In genomic region chr11:111443381-111443780, GRCm38 (mm10) we compare ENCODE assay signal across 22 mouse cellular contexts.
DNase-seq lines count a peak whose midpoint lies in the region; ATAC-seq and TF ChIP-seq lines count a peak whose summit lies in the region.
"Had no signal": no experiment of that assay in that cellular context is flagged by ENCODE, and none has a peak within 500 bp of the region (broad histone marks: within the 10 kb centered on the region; RNA-seq: fewer than 3 reads in every experiment).

No protein-coding gene starts in this region.

- no peak overlapping the region for H3K9ac ChIP-seq in lung, embryonic 14.5 days
- H3K9ac ChIP-seq: embryonic facial prominence, embryonic 13.5 days; embryonic facial prominence, embryonic 15.5 days; forebrain, embryonic 12.5 days had no signal

- DNase-seq in lung, embryonic 14.5 days: peak; percentile 1
- DNase-seq in lung, postnatal 14 days: no peak
- DNase-seq in lung, postnatal 25 days (ENCODE audit: low spot score): peak; percentile 21
- DNase-seq in lung, adult 18-20 months: no peak
- no peak for DNase-seq in cerebellum, postnatal 25 days
- DNase-seq in embryonic facial prominence, embryonic 10.5 days (ENCODE audit: low spot score): no peak
- DNase-seq: adrenal gland, adult 2 months; adrenal gland, postnatal 10 days; adrenal gland, postnatal 25 days; cerebellum, adult 11 months; cerebellum, adult 18-20 months; cerebellum, adult 8-10 months; cerebellum, adult 9-11 months; cerebellum, postnatal 14 days had no signal

- H3K27me3 ChIP-seq in lung, embryonic 14.5 days (ENCODE audit: insufficient read depth, low read length): no peaks in the 10 kb centered on the region
- H3K27me3 ChIP-seq in embryonic facial prominence, embryonic 10.5 days (replicated peaks; ENCODE audit: low read depth, poor library complexity, severe bottlenecking): no peaks in the 10 kb centered on the region
- H3K27me3 ChIP-seq: embryonic facial prominence, embryonic 13.5 days; embryonic facial prominence, embryonic 15.5 days; forebrain, embryonic 12.5 days had no signal

- no peak for ATAC-seq in lung, embryonic 14.5 days (ENCODE audit: insufficient read depth)
- ATAC-seq in megakaryocyte, adult 5-6 weeks (ENCODE audit: poor library complexity, severe bottlenecking): peak; percentile 21; the same call in 1 of the 2 replicates
- ATAC-seq: forebrain, embryonic 14.5 days; forebrain, embryonic 16.5 days had no signal

- H3K4me1 ChIP-seq in lung, embryonic 14.5 days (ENCODE audit: insufficient read depth): no peaks in the 10 kb centered on the region
- no peaks in the 10 kb centered on the region for H3K4me1 ChIP-seq in embryonic facial prominence, embryonic 10.5 days
- H3K4me1 ChIP-seq: embryonic facial prominence, embryonic 13.5 days; embryonic facial prominence, embryonic 15.5 days; forebrain, embryonic 10.5 days; forebrain, embryonic 12.5 days had no signal

- H3K9me3 ChIP-seq in lung, embryonic 14.5 days (ENCODE audit: low read depth, low read length): no peaks in the 10 kb centered on the region
- no peaks in the 10 kb centered on the region for H3K9me3 ChIP-seq in embryonic facial prominence, embryonic 10.5 days
- H3K9me3 ChIP-seq: embryonic facial prominence, embryonic 13.5 days; embryonic facial prominence, embryonic 15.5 days; forebrain, embryonic 10.5 days; forebrain, embryonic 12.5 days had no signal

- WGBS in lung, embryonic 14.5 days: 91% methylated on average over 1 of the region's 1 CpGs
- 88% methylated on average over 1 of the region's 1 CpGs for WGBS in embryonic facial prominence, embryonic 10.5 days

- TF ChIP-seq CTCF in lung, embryonic 14.5 days (IDR thresholded peaks at IDR 0.05; ENCODE audit: low read depth): no peak

- H3K27ac ChIP-seq in lung, embryonic 14.5 days (ENCODE audit: low read depth): no peak overlapping the region
- no peak overlapping the region for H3K27ac ChIP-seq in embryonic facial prominence, embryonic 10.5 days (replicated peaks)
- H3K27ac ChIP-seq: embryonic facial prominence, embryonic 13.5 days; embryonic facial prominence, embryonic 15.5 days; forebrain, embryonic 10.5 days; forebrain, embryonic 12.5 days had no signal

- H3K4me3 ChIP-seq in lung, embryonic 14.5 days (ENCODE audit: low read depth, low read length): no peak overlapping the region
- H3K4me3 ChIP-seq in embryonic facial prominence, embryonic 10.5 days: no peak overlapping the region
- H3K4me3 ChIP-seq: embryonic facial prominence, embryonic 13.5 days; embryonic facial prominence, embryonic 15.5 days; erythroblast, embryonic 14.5 days; forebrain, embryonic 10.5 days; forebrain, embryonic 12.5 days had no signal

- no peaks in the 10 kb centered on the region for H3K36me3 ChIP-seq in lung, embryonic 14.5 days (ENCODE audit: insufficient read depth)
- no peaks in the 10 kb centered on the region for H3K36me3 ChIP-seq in embryonic facial prominence, embryonic 10.5 days (replicated peaks)
- H3K36me3 ChIP-seq: embryonic facial prominence, embryonic 13.5 days; embryonic facial prominence, embryonic 15.5 days; forebrain, embryonic 10.5 days; forebrain, embryonic 12.5 days had no signal

- no peak overlapping the region for H3K4me2 ChIP-seq in lung, embryonic 14.5 days
- H3K4me2 ChIP-seq: embryonic facial prominence, embryonic 13.5 days; embryonic facial prominence, embryonic 15.5 days; forebrain, embryonic 12.5 days had no signal

Comparison
In these comparisons a context has a peak if more than half of its experiments do, and no peak if none do; other contexts are left out.
1. DNase-seq: peak in lung, embryonic 14.5 days (single experiment) and lung, postnatal 25 days (single experiment); none in lung, postnatal 14 days (single experiment), lung, adult 18-20 months (0 of 2), cerebellum, postnatal 25 days (0 of 2) and embryonic facial prominence, embryonic 10.5 days (single experiment).